Mouse (Mus musculus) megakaryocyte, embryonic 14.5 days (primary cell): ENCODE measurements around the gene Chmp5. TPM values are rescaled to one million over a fixed set of nuclear protein-coding genes. Genes with fewer than 3 reads are reported as not detected.

Experiments
- H3K27me3 ChIP-seq: replicated peaks from 2 replicates; pipeline ENCODE3; 2012; ENCODE audit warnings: inconsistent platforms
- H3K36me3 ChIP-seq: replicated peaks from 2 replicates; pipeline ENCODE3; 2012; ENCODE audit warnings: low read length, inconsistent platforms, mixed read lengths
- H3K4me1 ChIP-seq: 2 replicates; pipeline ENCODE4 v1.6.1; 2012; ENCODE audit warnings: inconsistent platforms
- H3K4me3 ChIP-seq: replicated peaks from 2 replicates; pipeline ENCODE3; 2012; ENCODE audit warnings: moderate library complexity, mild to moderate bottlenecking, inconsistent platforms
- H3K9me3 ChIP-seq: 2 replicates; pipeline ENCODE4 v1.6.1; 2012; ENCODE audit warnings: inconsistent platforms
- FLI1 ChIP-seq: IDR thresholded peaks from 2 replicates; pipeline ENCODE4 v1.6.1; 2012; ENCODE audit warnings: low read length, inconsistent platforms, mixed read lengths
- GATA1 ChIP-seq: IDR thresholded peaks from 3 replicates; pipeline ENCODE4 v1.6.1; 2012; ENCODE audit warnings: mixed read lengths, low read length, inconsistent platforms, borderline replicate concordance
- polyA plus RNA-seq: library from polyadenylated mRNA; stranded (reverse); fragments of >175 nt; gene quantifications from 2 replicates; pipeline ENCODE4 v1.2.3, GENCODE M21; 2012; ENCODE audit warnings: low replicate concordance; ENCODE audit not compliant: insufficient read depth

The Chmp5 gene
- polyA plus RNA-seq = 6.2 TPM in 1 of 2 replicates, not detected in the other

GRCm38 (mm10) chr4:40948160-40948708 is at the start of gene Chmp5, which contains the start of gene Bag1:
Gene Chmp5, plus strand, starts transcription at chr4:40948407.
Gene Bag1, minus strand, starts transcription at chr4:40948294.
- H3K9me3 ChIP-seq = no peaks in the 10 kb centered on the region
- peak within 1 kb of the TSS; percentile 93 for H3K4me3 ChIP-seq
- H3K36me3 ChIP-seq = peaks cover 71% of the 10 kb centered on the region
- peaks cover 56% of the 10 kb centered on the region for H3K4me1 ChIP-seq
- H3K27me3 ChIP-seq = no peaks in the 10 kb centered on the region
- no peak for TF ChIP-seq GATA1
- TF ChIP-seq FLI1 = peak; percentile 89

DNA sequence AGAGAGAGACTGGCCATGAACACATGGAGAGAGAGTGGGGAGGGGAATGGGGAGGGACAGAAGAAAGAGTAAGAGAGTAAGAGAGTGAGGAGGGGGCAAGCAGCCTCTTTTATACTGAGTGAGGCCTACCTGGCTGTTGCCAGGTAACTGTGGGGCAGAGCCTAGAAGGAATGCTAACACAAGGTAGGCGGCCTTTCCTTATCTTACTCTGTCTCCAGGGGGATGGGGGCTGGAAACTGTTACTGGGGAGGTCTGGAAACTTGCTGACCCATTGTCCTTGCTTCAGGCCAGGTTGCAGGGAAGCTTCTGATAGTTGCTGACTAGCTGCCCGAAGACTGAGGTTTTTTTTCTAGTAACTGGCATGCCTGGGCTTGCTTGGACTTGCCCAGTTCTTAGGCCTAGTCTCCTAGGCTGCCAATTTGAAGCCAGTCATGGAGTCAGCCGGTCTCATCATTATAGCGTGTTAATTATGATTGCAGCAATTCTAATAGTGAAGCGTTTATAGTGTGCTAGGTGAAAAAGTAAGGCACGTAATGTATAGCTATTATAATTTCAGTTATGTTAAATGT is 49.6 kb upstream of the Chmp5 start:
- Histone ChIP-seq H3K27me3 (no peaks in the 10 kb centered on the region), H3K9me3 (peaks cover 40% of the 10 kb centered on the region), H3K4me3 (no peak overlapping the region), H3K36me3 (peaks cover 29% of the 10 kb centered on the region), H3K4me1 (peaks cover 40% of the 10 kb centered on the region)
- TF ChIP-seq FLI1 (no peak), GATA1 (no peak)

DNA sequence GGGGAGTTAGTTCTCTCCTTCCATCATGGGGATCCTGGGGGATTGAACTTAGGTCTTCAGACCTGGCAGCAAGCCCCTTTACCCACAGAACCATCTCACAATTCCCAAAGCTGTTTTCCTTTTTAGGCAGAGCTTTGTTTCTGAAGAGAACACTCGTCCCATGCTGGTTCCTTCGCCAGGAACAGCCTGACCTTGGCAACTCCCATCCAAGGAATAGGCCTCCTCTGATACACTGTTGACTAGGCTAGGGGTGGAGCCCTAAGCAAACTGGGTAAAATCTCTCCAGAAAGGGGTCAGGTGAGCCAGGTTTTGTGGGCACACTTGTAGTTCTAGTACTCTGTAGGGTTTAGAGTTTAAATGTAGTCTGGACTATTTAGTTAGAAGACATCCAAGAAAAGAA is 48.9 kb upstream of the Chmp5 start:
- Histone ChIP-seq H3K4me3 (no peak overlapping the region), H3K27me3 (no peaks in the 10 kb centered on the region)
- TF ChIP-seq GATA1 (no peak), FLI1 (no peak)

DNA sequence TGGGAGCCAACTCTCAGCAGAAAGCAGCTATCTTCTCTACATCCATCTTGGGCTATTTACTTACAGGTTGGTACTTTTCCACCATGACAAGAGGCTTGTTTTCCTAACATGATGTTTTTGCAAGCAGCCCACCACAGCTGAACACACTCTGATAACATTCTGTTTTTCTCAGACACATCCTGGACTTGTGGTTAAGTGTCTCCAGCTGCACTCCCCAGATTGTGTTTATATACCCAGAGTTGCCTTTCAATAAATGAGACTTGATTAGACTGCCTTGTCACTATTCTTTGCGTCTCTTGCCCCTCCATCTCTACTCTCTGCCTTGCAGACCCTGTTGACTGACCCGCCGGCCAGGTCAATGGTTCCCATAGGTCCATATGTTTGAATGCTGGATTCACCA is 48.1 kb upstream of the Chmp5 start:
- no peaks in the 10 kb centered on the region for H3K27me3 ChIP-seq
- no peak for TF ChIP-seq FLI1
- no peak; the same call in 2 of the 3 replicates for TF ChIP-seq GATA1

More for the DNA sequence above, 48.9 kb upstream of the Chmp5 start:
- Histone ChIP-seq H3K4me1 (peaks cover 43% of the 10 kb centered on the region), H3K36me3 (peaks cover 29% of the 10 kb centered on the region), H3K9me3 (peaks cover 38% of the 10 kb centered on the region)

DNA sequence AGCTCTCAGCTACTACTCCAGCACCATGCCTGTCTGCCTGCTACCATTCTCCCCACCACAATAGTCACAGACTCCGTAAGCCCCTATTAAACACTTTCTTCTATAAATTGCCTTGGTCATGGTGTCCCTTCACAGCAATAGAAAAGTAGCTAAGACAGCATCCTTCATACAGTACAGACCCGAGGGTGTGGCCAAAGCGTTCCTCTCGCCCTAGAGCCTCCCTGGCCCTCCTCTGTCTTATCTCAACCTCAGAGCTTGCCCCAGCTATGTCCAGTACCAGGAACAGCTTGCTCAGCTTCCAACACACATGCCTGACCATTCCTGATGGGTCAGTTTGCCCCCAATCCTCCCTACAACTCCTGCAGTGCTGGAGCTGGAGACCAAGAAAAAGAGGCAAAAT is 47.6 kb upstream of the Chmp5 start:
- H3K9me3 ChIP-seq = peaks cover 31% of the 10 kb centered on the region
- peaks cover 53% of the 10 kb centered on the region for H3K4me1 ChIP-seq
- TF ChIP-seq FLI1 (no peak), GATA1 (no peak)
- H3K4me3 ChIP-seq = peak overlapping the region; percentile 42
- no peaks in the 10 kb centered on the region for H3K27me3 ChIP-seq
- H3K36me3 ChIP-seq = peaks cover 29% of the 10 kb centered on the region

More for the DNA sequence above, 48.1 kb upstream of the Chmp5 start:
- H3K9me3 ChIP-seq = peaks cover 37% of the 10 kb centered on the region
- H3K4me3 ChIP-seq = no peak overlapping the region
- peaks cover 29% of the 10 kb centered on the region for H3K36me3 ChIP-seq
- H3K4me1 ChIP-seq = peaks cover 50% of the 10 kb centered on the region

GRCm38 (mm10) chr4:40906298-40906697 is 41.9 kb upstream of the Chmp5 start:
- Histone ChIP-seq H3K27me3 (peaks cover 6% of the 10 kb centered on the region), H3K4me3 (no peak overlapping the region), H3K4me1 (peaks cover 51% of the 10 kb centered on the region), H3K36me3 (peaks cover 2% of the 10 kb centered on the region), H3K9me3 (peaks cover under 1% of the 10 kb centered on the region; the same call in 1 of the 2 replicates)
- TF ChIP-seq GATA1 = no peak
- no peak for TF ChIP-seq FLI1

DNA sequence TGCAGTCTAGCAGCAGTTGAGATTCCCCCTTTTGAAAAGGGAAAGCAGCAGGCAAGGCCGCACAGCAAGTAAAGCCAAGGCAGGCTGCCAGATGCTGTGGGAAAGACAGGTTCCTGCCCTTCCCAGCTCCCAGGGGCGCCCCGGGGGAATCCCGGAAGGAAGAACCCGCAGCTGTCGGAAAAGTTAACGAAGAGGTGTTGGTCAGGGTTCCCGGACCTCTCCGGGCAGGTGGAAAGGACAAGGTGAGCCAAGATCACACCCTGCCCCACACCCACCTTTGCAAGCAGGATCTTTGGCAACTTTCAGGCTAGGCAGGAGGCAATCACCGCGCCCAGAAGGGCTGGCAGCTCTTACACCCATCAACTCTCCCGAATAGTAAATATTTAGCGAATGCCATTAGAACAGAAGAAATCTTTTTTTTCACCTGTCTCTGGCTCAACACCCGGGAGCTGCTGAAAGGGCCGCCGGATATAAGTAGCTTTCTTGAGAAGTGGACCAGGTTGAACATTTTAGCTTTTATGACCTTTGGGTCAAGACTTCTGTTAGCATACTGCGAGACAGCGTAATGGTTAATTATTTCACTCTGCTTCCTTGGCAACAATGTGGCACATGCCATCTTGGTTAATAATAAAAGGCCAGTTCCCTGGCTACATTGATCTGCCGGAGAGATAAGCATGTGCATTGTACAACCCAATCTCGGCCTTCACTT is 39.8 kb upstream of the Chmp5 start:
- Histone ChIP-seq H3K27me3 (peaks cover 6% of the 10 kb centered on the region), H3K4me1 (peaks cover 32% of the 10 kb centered on the region), H3K9me3 (no peaks in the 10 kb centered on the region), H3K36me3 (no peaks in the 10 kb centered on the region), H3K4me3 (no peak overlapping the region)
- TF ChIP-seq FLI1 (no peak), GATA1 (peak; percentile 70; the same call in 1 of the 3 replicates)

- peaks cover 6% of the 10 kb centered on the region for H3K27me3 ChIP-seq
- no peak for TF ChIP-seq FLI1
- H3K36me3 ChIP-seq = no peaks in the 10 kb centered on the region
- H3K4me1 ChIP-seq = peaks cover 26% of the 10 kb centered on the region
- peaks cover 3% of the 10 kb centered on the region for H3K9me3 ChIP-seq
- no peak overlapping the region for H3K4me3 ChIP-seq
These were observed 33.8 kb upstream of the Chmp5 start for GRCm38 (mm10) chr4:40914287-40914867.

DNA sequence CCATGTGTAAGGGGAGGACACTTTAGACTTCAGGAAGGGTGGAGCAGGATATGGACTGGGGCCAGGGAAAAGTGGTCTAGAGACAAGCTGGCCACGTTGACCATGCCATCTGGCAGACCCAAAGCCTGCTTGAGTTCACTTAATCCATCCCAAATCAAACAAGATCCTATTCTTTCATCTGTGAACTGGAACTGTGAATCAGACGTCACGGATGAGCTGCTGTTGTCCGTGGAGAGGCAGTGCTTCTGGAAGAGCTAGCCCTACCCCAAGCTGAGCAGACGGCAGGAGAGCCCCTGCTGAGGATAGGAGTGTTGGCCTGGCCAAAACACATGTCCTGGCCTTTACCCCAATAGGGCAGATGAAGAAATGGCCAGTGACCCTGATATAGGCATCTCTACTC is 32.3 kb upstream of the Chmp5 start:
- TF ChIP-seq FLI1 (no peak), GATA1 (no peak)

GRCm38 (mm10) chr4:40916592-40917155 is 31.5 kb upstream of the Chmp5 start:
- no peak overlapping the region for H3K4me3 ChIP-seq
- no peak for TF ChIP-seq GATA1
- TF ChIP-seq FLI1 = no peak
- H3K27me3 ChIP-seq = peaks cover 10% of the 10 kb centered on the region
- H3K36me3 ChIP-seq = no peaks in the 10 kb centered on the region
- peaks cover 3% of the 10 kb centered on the region for H3K9me3 ChIP-seq
- H3K4me1 ChIP-seq = peaks cover 33% of the 10 kb centered on the region

More for the DNA sequence above, 32.3 kb upstream of the Chmp5 start:
- Histone ChIP-seq H3K27me3 (peaks cover 7% of the 10 kb centered on the region), H3K4me1 (peaks cover 29% of the 10 kb centered on the region), H3K9me3 (peaks cover 3% of the 10 kb centered on the region), H3K4me3 (no peak overlapping the region), H3K36me3 (no peaks in the 10 kb centered on the region)
